Mouse (Mus musculus) colon, adult 2 months (tissue): Measurements from ENCODE around the gene Hint3. TPM values are rescaled to one million over a fixed set of nuclear protein-coding genes. Genes with fewer than 3 reads are reported as not detected.

ENCODE experiments used
- polyA plus RNA-seq: library from polyadenylated mRNA; depleted of rRNA; stranded (reverse); fragments of >200 nt; gene quantifications from 2 replicates; pipeline ENCODE4 v1.2.3, GENCODE M21; 2012; rRNA removed

The Hint3 gene
- 8.5 and 12.9 TPM in 2 replicates for polyA plus RNA-seq

DNA sequence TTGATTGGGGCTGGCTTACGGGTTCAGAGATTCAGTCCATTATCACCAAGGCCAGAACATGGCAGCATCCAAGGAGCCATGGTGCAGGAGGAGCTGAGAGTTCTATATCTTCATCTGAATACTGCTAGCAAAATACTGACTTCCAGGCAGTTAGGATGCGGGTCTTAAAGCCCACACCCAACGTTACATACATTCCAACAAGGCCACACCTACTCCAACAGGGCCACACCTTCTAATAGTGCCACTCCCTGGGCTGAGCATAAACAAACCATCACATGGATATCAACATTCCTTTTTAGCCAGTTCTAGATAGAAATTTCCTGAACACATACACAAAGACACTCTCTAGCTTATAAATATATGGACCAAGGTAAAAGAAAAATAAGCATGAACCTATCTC lies at the start of gene Hint3:
Gene Hint3 (minus strand): TSS at position 120 of the 400 bp plus-strand sequence.

DNA sequence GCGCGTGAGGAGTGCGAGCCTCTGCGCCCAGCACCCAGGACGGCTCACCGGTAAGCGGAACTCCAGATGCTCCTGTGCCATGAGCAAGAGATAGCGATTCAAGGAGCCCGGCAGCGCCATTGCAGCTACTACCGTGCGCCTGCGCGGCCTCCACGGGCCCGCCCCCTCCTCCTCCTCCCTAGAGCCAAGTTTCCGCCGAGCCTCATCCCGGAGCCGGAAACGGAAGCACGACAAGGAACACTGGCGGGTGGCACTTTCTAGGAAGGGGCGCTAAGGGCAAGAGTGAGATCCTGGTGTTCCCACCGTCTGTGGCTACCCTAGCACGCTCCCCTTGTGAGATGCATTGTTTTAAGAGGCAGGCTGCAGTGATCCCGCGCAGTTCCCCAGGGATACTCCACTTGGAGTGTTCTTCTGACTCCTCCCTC lies 28.9 kb downstream of the Hint3 start, which contains the start of gene Trmt11:
Gene Trmt11 (minus strand): TSS at position 208 of the 425 bp plus-strand sequence.

Other genes starting within 250 kb of the Hint3 start
- gene Trmt11, start 28.9 kb downstream of the Hint3 start, polyA plus RNA-seq, result 0.35 and 0.90 TPM in 2 replicates
- 4.0 and 4.6 TPM in 2 replicates for gene Ncoa7, start 173.7 kb upstream of the Hint3 start, polyA plus RNA-seq
- 1.9 and 4.4 TPM in 2 replicates for gene Hey2, start 213.2 kb upstream of the Hint3 start, polyA plus RNA-seq